Mouse (Mus musculus): Measurements from ENCODE around the gene Prm1.
"Not testable (repeated sequence)": the region's sequence is repeated elsewhere in the genome, so short reads cannot be mapped to it uniquely, and the experiment has no call there.

Prm1 gene

DNA sequence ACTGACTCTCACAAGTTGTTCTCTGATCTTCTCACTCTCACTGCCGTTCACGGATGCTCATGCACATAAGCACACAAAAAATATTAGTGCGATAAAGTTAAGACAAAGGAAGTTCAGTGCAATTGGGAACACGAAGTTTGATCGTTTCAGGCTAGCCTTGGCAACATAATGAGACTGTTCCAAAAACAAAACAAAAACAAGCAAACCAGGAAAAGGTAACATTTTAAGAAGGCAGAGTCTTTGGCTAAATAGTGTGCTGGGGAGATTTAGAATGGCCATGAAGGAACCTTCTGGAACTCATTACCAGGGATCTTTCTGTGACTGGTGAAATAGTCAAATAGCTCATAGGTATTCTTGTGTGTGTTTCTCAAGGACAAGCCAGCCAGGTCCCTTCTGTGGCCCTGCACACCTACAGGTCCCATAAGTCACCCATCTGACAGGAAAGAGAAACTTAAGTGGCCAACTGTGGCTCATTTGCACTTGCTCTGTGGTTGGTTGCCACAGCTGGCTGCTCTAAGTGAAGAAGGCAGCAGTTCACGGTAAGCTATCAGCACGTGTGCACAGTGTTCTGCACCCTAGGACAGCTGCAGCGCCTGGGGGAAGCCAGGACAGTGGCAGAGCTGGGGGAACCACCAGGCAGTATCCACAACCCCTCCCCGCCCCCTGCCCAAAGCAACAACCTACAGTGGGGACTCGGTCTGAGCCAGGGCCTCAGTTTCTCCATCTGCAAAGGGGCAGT lies at the start of gene Prm1:
Gene Prm1 (minus strand): TSS at position 51 of the 739 bp plus-strand sequence.
- ATAC-seq (ENCODE audit: low TSS enrichment), result no peak

DNA sequence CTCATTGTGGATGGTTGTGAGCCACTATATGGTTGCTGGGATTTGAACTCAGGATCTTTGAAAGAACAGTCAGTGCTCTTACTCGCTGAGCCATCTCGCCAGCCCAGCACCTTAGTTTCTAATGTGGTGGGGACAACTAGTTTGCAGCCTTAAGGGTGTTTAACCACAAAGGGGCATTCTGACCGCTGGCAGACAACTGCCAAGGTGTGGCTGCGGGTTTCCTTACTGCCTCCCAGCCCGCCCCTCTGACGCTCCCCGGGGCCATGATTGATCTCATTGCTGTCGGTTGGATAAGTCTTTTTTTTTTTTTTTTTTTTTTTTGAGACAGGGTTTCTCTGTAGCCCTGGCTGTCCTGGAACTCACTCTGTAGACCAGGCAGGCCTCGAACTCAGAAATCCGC lies 46.6 kb upstream of the Prm1 start:
- ATAC-seq (ENCODE audit: low TSS enrichment), result not testable (repeated sequence)

DNA sequence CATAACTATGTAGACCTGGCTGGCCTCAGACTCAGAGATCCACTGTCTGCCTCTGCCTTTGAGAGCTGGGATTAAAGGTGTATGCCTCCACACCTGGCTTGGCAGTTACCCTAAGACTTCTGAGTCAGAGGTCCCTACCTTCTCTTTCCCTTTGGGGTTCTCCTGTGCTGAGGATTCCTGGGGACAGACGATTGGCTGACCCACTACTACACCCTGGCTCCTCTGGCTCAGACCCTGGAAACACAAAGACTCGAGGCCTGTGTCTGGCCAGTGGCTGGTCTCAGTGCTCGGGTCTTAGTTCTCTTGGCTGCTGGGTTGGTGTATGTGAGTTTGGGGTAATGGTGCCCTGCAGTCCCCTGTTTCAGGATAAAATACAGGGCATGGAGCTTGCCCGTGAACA lies 45.3 kb upstream of the Prm1 start:
- no peak for ATAC-seq (ENCODE audit: low TSS enrichment)

DNA sequence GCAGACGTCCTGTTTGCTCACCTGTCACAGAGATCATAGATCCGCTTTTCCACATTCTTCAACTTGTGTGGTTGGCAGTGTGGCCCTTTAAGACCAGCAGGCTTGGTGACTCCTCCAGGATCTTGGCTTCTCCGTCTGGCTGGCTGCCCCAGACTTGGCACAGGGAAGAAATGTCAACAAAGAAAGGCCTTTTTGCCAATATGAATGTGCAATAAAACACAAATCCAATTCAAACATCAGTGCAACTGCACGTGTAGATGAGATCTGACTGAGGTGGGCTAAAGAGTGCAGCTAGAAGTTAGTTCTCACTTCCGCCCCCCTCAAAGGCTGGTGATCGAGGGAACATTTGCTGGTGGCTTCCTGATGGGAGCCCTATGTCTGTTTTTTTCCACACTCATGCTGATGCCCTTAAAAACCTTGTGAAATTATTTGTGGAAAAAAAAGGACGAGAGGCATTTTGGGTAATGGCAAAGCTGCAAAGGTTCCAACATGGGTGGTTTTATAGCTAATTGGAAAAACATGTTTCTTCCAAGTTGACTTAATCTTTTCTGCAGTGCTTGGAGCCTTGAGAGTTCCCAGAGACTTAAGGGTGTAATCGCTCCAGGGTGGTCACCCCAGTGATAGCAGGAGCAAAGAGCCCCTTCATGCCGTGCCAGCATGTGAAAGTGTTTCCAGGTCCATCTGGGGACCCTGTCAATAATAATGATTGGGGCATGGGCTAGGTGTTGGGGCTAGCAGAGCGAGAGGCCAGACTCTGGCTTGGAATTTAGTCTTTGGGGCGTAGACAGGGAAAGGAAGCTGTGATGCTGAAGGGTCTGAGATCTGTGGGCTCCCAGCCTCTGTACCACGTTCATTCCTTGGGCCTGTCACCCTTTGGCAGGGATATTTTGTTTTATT lies 44.6 kb upstream of the Prm1 start:
- 0 out of 2 replicates have a peak, but pooled peaks have one; percentile 16 for ATAC-seq (ENCODE audit: low TSS enrichment)

DNA sequence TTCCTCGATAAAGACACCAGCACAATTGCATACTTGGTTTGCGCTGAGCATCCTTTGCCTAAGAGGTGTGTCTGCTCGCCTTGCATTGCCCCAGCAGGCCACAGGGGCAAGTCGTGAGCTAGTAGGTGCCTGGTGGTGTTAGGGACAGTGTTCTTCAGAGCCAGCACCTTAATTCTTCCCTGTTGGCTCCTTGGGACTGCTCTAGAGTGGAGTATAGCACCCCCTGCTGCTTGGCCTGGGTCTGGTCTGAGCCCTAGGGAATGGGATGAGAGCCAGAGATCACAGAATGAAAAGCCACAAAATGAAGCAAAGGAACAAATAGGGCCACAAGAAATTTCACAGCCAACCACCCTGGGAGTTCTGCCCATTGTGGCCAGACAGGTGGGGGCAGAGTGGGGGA lies 40.9 kb upstream of the Prm1 start:
- peak; percentile 87 for ATAC-seq (ENCODE audit: low TSS enrichment)

DNA sequence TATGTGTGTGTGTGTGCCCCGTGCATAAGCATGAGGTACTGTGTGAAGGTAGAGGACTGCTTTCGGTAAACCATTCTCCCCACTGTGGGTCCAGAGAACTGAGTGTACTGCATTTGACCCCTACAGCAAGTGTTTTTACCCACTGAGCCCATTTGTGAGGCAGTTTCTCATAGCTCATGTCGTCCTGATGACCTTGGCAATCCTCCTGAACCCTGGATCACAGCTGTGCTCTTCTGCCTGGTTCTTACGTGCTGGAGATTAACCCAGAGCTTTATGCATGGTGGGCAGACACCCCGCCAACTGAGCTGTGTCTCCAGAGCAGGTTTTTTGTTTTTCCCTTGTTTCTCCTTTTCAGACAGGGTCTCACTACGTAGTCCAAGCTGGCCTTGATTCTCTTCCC lies 40.3 kb upstream of the Prm1 start:
- ATAC-seq (ENCODE audit: low TSS enrichment), result no peak

DNA sequence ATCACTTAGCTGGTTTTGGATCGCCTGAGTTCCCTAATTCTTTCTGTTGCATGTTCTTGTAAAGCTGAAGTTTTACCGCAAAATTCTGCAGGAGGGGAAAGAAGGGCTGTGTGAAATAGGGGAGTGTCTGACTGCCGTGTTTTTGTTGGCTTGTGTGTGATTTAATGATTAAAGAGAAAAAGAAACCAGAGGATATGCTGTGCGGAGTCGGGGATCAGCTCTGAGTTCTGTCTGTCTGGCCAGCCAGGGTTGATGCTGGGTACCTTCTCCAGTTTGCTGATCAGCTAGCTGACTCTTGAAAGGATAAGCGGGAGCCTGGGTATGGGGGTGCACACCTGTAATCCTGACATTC lies 38.7 kb upstream of the Prm1 start:
- ATAC-seq (ENCODE audit: low TSS enrichment), result no peak

DNA sequence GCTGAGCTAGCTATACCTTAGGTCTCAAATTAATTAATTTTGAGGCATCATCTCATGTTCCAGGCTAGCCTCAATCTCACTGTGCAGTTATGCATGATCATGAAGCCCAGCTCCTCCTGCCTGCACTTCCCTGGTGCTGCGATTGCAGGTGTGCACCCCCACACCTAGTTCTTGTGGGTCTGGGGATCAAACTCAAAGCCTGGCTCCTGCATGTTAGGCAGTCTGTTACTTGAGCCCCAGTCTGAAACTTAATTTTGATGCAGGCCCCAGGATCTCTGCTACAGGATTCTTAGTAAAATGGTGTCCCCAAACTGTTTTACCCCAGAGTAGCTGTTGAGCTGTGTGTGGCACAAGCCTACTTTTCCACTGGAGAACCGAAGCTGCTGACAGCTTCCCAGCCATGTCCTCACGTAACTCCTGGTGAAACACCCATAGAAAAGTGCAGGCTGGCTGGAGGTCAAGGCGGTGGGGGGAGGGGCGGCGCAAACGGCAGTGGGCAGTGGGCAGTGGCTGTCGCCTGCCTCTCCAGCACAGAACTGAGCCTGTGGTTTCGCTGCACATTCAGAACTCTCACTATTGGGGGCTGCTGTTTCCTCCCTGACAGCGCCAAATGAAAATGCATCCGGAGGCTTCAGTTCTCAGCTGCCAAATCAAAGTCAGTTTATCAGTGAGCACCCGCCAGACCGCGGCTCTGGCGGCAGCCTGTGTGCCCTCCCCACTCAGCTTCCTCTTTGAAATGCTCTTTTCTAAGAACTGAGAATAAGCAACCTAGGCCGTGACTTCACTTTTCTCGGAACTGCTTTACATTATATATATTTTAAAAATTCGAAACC lies 38.1 kb upstream of the Prm1 start:
- no peak for ATAC-seq (ENCODE audit: low TSS enrichment)

DNA sequence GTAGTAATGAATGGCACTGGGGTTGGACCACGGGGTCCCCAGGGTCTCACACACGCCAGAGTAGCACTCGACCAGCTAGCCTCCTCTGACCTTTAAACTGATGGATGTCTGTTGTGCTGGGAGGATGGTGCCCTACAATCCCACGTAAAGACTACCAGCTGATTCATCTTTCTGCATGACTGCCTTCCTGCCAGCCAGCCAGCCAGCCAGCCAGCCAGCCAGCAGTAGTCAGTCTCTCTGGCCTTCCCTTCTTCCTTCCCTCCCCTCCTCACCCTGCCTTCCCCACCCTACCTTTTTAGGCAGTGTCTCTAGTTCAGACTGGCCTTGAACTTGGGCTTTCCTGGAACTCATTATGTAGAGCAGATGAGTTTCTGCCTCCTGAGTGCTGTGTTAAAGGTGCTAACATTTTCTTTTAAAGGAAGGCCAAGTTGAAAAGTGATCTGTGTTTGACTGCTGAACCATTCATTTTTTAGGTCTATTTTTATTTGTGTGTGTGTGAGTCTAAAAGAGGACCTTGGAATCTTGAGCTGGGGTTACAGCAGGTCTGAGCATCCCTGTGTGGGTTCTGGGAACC lies 36.7 kb upstream of the Prm1 start:
- no peak for ATAC-seq (ENCODE audit: low TSS enrichment)

DNA sequence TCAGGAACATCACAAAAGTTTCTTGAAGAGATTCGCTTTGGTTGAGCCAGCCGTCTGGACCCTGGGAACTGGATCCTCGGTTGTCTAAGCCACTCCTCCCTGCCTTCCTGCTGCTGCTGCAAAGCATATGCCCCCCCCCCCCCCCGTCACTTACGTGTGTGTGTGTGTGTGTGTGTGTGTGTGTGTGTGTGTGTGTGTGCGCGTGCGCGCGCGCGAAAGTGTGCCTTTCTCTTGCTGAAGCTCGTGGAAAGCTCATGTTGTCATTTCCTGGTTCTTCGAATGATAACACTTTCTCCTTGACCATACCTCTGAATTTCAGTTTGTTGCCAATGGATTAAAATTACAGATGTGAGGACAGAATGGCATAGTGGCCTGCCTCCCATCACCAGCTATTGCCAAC lies 34.4 kb upstream of the Prm1 start:
- ATAC-seq (ENCODE audit: low TSS enrichment), result no peak

DNA sequence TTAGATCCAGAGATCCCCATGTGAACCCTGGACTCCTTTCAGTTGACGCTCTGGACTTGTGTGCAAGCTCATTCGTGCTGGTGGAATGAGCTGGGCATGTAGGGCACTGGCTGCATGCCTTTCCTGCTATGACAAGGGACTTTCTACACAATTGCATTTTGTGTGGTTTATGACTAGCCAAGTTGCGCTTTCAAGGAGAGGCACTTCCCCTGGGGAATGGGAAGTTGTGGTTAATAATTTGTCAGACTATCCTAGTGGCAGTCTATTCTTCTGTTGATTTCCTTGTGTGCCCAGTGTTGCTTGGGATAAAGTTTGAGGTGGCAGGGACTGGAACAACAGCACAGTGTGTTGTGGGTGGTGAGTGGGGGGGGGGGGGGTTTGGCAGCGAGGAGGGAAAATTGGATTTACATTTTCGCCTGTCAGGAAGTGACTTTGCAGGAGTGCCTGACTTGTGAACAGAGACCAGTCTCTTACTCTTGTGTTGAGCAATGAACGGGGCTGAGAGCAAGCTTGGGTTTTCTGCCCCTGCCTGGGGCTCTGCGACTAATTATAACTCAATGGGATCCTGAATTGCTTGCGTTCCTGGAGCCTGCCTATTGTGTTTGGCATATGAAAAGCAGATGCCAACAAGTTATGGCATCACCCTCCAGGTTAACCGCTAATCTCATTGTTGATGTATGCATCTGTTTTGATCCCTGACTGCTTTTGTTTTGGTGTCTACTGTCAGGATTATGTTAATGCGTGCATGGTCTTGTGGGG lies 33.0 kb upstream of the Prm1 start:
- no peak for ATAC-seq (ENCODE audit: low TSS enrichment)

DNA sequence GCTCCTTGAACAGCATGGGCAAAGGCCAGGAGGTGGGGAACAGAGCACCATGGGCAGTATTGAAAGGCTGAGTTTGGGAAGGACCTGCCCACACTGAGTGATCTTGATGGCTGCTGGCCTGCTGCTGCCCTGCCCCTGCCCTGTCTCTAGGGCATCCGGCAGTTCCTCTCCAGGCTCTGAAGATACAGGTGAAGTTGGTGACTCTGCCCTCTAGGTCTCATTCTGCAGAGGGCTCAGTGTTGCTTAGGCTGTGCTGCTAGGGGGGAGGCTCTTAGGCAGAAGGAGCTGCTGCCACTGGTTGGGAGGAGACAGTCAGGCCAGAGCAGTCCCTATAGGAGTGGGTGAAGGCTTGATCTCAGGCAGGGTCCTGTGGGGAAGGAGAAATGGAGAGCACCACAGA lies 32.3 kb upstream of the Prm1 start:
- no peak for ATAC-seq (ENCODE audit: low TSS enrichment)

DNA sequence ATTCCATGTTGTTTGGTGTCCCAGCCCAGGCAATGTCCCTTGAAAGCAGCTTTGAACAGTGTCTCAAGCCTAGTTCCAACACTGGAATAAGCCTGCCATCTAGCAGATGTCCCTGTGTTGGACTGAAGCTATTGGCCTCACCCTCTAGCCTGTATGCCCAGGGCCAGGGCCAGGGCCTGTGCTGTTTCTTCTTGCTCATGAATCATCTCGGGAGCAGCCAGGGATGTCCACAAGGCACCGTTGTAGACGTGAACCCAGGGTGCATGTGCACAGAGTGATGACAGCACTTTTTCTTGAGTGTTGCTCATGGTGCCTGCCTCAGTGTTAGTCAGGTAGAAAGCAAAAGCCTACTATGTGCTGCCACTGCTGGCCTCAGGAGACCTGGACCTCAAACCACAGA lies 31.6 kb upstream of the Prm1 start:
- no peak for ATAC-seq (ENCODE audit: low TSS enrichment)

DNA sequence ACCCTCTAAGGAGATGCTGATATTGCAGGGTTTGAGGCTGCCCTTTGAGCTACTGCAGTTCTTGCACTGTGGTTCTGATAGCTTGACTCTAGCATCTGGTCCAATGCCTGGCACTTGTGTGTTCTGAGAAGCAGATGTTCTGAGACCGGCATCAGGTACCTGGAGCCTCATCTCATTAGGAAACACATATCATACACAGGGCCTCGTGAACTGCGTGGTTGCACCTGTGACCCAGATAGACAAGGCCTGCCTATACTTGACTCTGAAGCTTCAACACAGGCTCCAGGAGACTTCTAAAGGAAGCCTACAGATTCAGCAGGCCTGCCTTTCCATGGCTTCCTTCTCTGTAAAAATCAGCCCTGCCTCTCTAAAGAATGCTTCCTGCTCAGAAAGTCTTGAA lies 30.7 kb upstream of the Prm1 start:
- ATAC-seq (ENCODE audit: low TSS enrichment), result no peak

DNA sequence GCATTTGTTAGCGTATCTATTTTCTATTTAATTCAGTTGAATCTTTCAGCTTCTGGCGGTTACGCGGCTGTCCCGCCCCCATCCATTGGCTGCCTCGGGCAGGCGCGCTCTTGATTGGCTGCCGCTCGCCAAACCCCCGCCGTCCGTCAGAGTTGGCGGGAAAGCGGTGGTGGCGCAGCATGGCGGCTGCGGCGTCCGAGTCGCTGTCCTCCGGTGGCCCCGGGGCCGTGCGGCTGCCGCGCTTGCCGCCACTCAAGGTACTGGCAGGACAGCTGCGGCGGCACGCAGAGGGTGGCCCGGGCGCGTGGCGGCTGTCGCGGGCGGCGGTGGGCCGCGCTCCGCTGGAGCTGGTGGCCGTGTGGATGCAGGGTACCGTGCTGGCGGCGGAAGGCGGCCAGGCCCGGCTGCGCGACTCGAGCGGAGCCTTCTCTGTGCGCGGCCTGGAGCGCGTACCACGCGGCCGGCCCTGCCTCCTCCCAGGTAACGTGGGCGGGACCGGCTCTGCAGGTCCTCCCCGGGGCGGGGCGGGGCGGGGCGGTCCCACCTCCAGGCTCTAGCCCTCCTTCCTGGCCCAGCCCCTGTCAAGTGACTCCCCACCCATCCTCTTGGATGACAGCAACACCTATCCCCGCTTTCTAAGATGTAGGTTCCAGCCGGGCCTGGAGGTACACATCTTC lies 29.4 kb upstream of the Prm1 start, which contains the start of gene Rmi2:
Gene Rmi2 (plus strand): TSS at position 149 of the 677 bp plus-strand sequence.
- ATAC-seq (ENCODE audit: low TSS enrichment), result peak; percentile 97

DNA sequence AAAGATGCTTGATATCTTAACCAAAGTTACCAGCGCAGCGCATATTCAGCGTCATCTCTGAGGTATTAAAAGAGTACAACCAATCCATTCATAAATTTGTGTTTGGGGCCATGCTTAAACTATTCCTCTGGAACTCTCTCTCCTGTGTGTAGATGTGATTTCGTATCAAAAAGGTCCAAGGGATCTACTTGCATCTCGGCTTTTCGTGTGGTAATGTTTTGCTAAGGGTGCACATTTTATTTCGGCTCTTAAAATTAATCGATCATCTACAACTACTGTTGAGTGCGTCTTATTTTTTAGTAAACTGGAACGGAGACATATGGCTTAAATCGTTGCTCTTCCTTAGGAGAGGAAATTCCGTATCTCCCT lies 28.9 kb upstream of the Prm1 start:
- no peak for ATAC-seq (ENCODE audit: low TSS enrichment)

DNA sequence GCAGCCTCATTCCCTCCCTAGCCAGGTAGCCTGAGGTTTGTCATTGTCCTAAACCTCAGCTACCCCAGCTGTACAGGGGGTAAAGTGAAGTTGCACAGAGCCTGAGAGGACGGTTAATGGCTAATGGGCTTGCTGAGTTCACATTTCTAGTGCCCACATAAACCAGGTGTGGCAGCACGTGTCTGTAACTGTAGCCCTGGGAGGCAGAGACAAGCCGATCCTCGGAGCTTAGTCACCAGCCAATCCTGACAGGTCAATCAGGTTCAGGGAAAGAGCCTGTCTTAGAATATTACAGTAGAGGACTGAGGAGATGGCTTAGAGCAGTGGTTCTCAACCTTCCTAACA lies 22.8 kb upstream of the Prm1 start:
- ATAC-seq (ENCODE audit: low TSS enrichment), result no peak

DNA sequence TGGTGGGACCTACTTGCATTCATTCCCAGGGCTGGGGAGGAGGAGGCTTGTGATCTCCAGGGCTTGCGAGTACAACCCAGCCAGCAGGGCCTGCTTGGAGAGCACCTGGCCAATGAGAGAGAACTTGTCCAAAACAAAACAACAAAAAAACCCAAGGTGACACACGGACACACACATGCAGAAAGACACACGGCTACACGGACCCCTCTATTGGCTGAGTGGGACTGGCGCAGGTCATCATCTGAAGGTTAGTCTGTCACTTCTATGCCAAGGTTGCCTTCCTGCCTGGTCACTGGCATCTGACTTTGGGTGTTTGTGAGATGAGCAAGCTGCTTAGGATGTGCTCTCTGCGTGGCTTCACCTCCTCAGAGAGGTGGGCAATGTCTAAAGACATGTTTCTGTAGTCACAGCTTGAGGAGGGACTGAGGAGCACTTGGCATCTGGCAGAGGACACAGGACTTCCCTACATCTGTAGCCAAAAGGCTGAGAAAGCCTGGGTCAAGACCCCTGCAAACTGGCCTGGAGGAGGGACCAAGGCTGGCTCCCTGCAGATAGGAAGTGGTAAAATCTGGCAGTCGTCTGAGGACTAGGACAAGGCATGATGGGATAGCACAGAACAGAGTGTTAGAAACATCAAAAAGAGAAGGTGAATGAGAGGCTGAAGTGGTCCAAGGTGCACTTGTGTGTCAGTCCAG lies 22.3 kb upstream of the Prm1 start:
- no peak for ATAC-seq (ENCODE audit: low TSS enrichment)

DNA sequence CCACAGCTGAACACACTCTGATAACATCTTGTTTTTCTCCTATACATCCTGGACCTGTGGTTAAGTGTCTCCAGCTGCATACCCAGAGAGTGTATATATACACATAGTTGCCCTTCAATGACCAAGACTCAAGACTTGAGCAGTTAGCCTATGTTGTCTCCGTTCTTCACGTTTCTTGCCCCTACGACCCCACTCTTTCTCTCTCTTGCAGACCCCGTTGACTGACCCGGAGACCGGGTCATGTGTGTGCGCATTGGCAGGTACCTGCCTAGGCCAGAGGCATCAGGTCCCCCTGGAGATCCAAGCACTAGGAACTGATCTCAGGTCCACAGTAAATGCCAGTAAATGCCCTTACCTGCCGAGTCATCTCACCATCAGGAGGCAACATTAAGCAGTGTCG lies 21.6 kb upstream of the Prm1 start:
- no peak for ATAC-seq (ENCODE audit: low TSS enrichment)

DNA sequence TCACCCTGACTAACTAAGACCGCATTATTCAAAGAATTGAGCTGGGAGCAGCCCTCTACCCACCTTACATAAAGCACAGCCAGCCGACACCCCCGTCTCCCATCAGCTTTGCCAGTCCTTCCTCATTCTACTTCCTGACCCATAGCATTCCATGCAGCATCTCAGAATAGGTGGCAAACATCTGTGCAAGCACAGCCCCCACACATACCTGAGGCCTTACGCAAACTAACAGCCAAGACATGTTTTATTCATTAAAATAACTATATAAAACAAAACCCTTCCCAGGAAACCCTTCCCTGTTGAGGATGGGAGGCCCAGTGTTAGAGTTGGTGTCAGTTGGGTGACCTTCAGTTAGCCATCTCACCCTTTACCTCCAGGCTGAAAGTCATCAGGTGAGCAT lies 20.2 kb upstream of the Prm1 start:
- no peak for ATAC-seq (ENCODE audit: low TSS enrichment)
